Mouse (Mus musculus) erythroblast, embryonic 14.5 days (primary cell): ENCODE measurements at regions not wholly inside any gene's neighbourhood (a gene's known extent, or its start where the extent isn't known, plus 50 kb on each side); places are given as distances from the start of the nearest gene placed in this dataset.

Experiments
- GATA1 ChIP-seq: IDR thresholded peaks from 2 replicates; pipeline ENCODE4 v1.6.1; 2012; ENCODE audit warnings: low read length, inconsistent platforms, mixed read lengths
- TAL1 ChIP-seq: IDR thresholded peaks from 3 replicates; pipeline ENCODE4 v1.6.1; 2012; ENCODE audit warnings: low read length, inconsistent platforms, mixed read lengths

GRCm38 (mm10) chr17:75920240-75920639, 368.5 kb upstream of the Fam98a start:
- TF ChIP-seq GATA1 (no peak), TAL1 (no peak)
